In genomic region chr11:76339141-76339540, GRCm38 (mm10) we compare ENCODE assay signal across 16 mouse cellular contexts. TPM values are rescaled to one million over a fixed set of nuclear protein-coding genes. Genes with fewer than 3 reads are reported as not detected.
DNase-seq lines count a peak whose midpoint lies in the region; ATAC-seq and TF ChIP-seq lines count a peak whose summit lies in the region.
"Had no signal": no experiment of that assay in that cellular context is flagged by ENCODE, and none has a peak within 500 bp of the region (broad histone marks: within the 10 kb centered on the region; RNA-seq: fewer than 3 reads in every experiment).

No protein-coding gene starts in this region.

- no peaks in the 10 kb centered on the region for H3K27me3 ChIP-seq in embryonic facial prominence, embryonic 12.5 days
- H3K27me3 ChIP-seq in embryonic facial prominence, embryonic 10.5 days (replicated peaks; ENCODE audit: low read depth, poor library complexity, severe bottlenecking) = no peaks in the 10 kb centered on the region
- H3K27me3 ChIP-seq in lung, embryonic 15.5 days = no peaks in the 10 kb centered on the region
- H3K27me3 ChIP-seq in stomach, postnatal 0 days (ENCODE audit: control insufficient read depth, insufficient read depth, low read length) = no peaks in the 10 kb centered on the region
- no peaks in the 10 kb centered on the region for H3K27me3 ChIP-seq in kidney, embryonic 14.5 days (ENCODE audit: control insufficient read depth, insufficient read depth, low read length)
- H3K27me3 ChIP-seq: midbrain, embryonic 12.5 days had no signal

- no peaks in the 10 kb centered on the region for H3K9me3 ChIP-seq in embryonic facial prominence, embryonic 12.5 days
- no peaks in the 10 kb centered on the region for H3K9me3 ChIP-seq in embryonic facial prominence, embryonic 10.5 days
- no peaks in the 10 kb centered on the region for H3K9me3 ChIP-seq in lung, embryonic 15.5 days
- H3K9me3 ChIP-seq in stomach, postnatal 0 days (ENCODE audit: control insufficient read depth, low read length) = no peaks in the 10 kb centered on the region
- H3K9me3 ChIP-seq in kidney, embryonic 14.5 days (ENCODE audit: control insufficient read depth, low read length) = no peaks in the 10 kb centered on the region
- H3K9me3 ChIP-seq: midbrain, embryonic 12.5 days had no signal

- peak overlapping the region; percentile 76 for H3K27ac ChIP-seq in embryonic facial prominence, embryonic 12.5 days
- H3K27ac ChIP-seq in embryonic facial prominence, embryonic 10.5 days (replicated peaks) = no peak overlapping the region
- H3K27ac ChIP-seq in lung, embryonic 15.5 days = peak overlapping the region; percentile 30
- H3K27ac ChIP-seq in stomach, postnatal 0 days (replicated peaks) = no peak overlapping the region
- H3K27ac ChIP-seq in kidney, embryonic 14.5 days (ENCODE audit: low read depth, low read length) = no peak overlapping the region
- H3K27ac ChIP-seq: midbrain, embryonic 12.5 days had no signal

- H3K4me1 ChIP-seq in embryonic facial prominence, embryonic 12.5 days = peaks cover 65% of the 10 kb centered on the region
- H3K4me1 ChIP-seq in embryonic facial prominence, embryonic 10.5 days = peaks cover 60% of the 10 kb centered on the region
- peaks cover 56% of the 10 kb centered on the region for H3K4me1 ChIP-seq in lung, embryonic 15.5 days
- H3K4me1 ChIP-seq in stomach, postnatal 0 days (replicated peaks; ENCODE audit: control insufficient read depth, insufficient read depth) = peaks cover 4% of the 10 kb centered on the region
- H3K4me1 ChIP-seq in kidney, embryonic 14.5 days (ENCODE audit: control insufficient read depth, insufficient read depth, low read length) = peaks cover 40% of the 10 kb centered on the region

- 50% methylated on average over 11 of the region's 11 CpGs for WGBS in embryonic facial prominence, embryonic 12.5 days
- WGBS in embryonic facial prominence, embryonic 10.5 days = 81% methylated on average over 11 of the region's 11 CpGs
- WGBS in lung, embryonic 15.5 days = 42% methylated on average over 11 of the region's 11 CpGs
- WGBS in stomach, postnatal 0 days = 49% methylated on average over 11 of the region's 11 CpGs
- WGBS in kidney, embryonic 14.5 days = 84% methylated on average over 11 of the region's 11 CpGs

- H3K4me3 ChIP-seq in embryonic facial prominence, embryonic 12.5 days = no peak overlapping the region
- H3K4me3 ChIP-seq in embryonic facial prominence, embryonic 10.5 days = no peak overlapping the region
- H3K4me3 ChIP-seq in lung, embryonic 15.5 days = no peak overlapping the region
- H3K4me3 ChIP-seq in stomach, postnatal 0 days (ENCODE audit: low read depth, low read length) = no peak overlapping the region
- no peak overlapping the region for H3K4me3 ChIP-seq in kidney, embryonic 14.5 days (ENCODE audit: low read length)
- H3K4me3 ChIP-seq: midbrain, embryonic 12.5 days had no signal

- TF ChIP-seq EP300 in stomach, postnatal 0 days (optimal IDR thresholded peaks at IDR 0.05) = no peak

- no peak for TF ChIP-seq CTCF in stomach, postnatal 0 days (IDR thresholded peaks at IDR 0.05; ENCODE audit: low read depth)

- H3K36me3 ChIP-seq in embryonic facial prominence, embryonic 12.5 days = no peaks in the 10 kb centered on the region
- no peaks in the 10 kb centered on the region for H3K36me3 ChIP-seq in embryonic facial prominence, embryonic 10.5 days (replicated peaks)
- H3K36me3 ChIP-seq in lung, embryonic 15.5 days = no peaks in the 10 kb centered on the region
- H3K36me3 ChIP-seq in stomach, postnatal 0 days (ENCODE audit: control insufficient read depth, insufficient read depth, low read length) = no peaks in the 10 kb centered on the region
- H3K36me3 ChIP-seq in kidney, embryonic 14.5 days (ENCODE audit: control insufficient read depth, insufficient read depth, low read length) = no peaks in the 10 kb centered on the region
- H3K36me3 ChIP-seq: midbrain, embryonic 12.5 days had no signal

- H3K9ac ChIP-seq in embryonic facial prominence, embryonic 12.5 days = no peak overlapping the region
- H3K9ac ChIP-seq in lung, embryonic 15.5 days = no peak overlapping the region
- H3K9ac ChIP-seq in stomach, postnatal 0 days (ENCODE audit: low read length) = no peak overlapping the region
- no peak overlapping the region for H3K9ac ChIP-seq in kidney, embryonic 14.5 days (ENCODE audit: low read depth, low read length)
- H3K9ac ChIP-seq: midbrain, embryonic 12.5 days had no signal

- ATAC-seq in embryonic facial prominence, embryonic 12.5 days (ENCODE audit: insufficient number of reproducible peaks, insufficient read depth, low FRiP score, low TSS enrichment) = no peak
- ATAC-seq in lung, embryonic 15.5 days (ENCODE audit: borderline replicate concordance, extremely low read depth, low FRiP score, low TSS enrichment) = peak; percentile 43; the same call in 1 of the 2 replicates
- no peak for ATAC-seq in stomach, postnatal 0 days (ENCODE audit: low FRiP score, low TSS enrichment)
- ATAC-seq in kidney, embryonic 14.5 days (ENCODE audit: low FRiP score, low TSS enrichment) = no peak

- DNase-seq in embryonic facial prominence, embryonic 10.5 days (ENCODE audit: low spot score) = no peak
- no peak for DNase-seq in lung, postnatal 25 days (ENCODE audit: low spot score)
- peak; percentile 58 to 62 for DNase-seq in cerebellum, postnatal 36 days
- no peak for DNase-seq in stomach, postnatal 0 days (ENCODE audit: low spot score)
- no peak for DNase-seq in adrenal gland, postnatal 14 days
- DNase-seq: gastrocnemius, postnatal 14 days; heart, postnatal 36 days; kidney, adult 11 months; kidney, postnatal 4 days; lung, postnatal 14 days; thymus, postnatal 25 days had no signal

- H3K4me2 ChIP-seq in embryonic facial prominence, embryonic 12.5 days (replicated peaks) = no peak overlapping the region
- H3K4me2 ChIP-seq in lung, embryonic 15.5 days = peak overlapping the region; percentile 21
- 0 out of 2 replicates have a peak overlapping the region, but pooled peaks have one; percentile 20 for H3K4me2 ChIP-seq in stomach, postnatal 0 days (replicated peaks; ENCODE audit: low read depth)
- H3K4me2 ChIP-seq in kidney, embryonic 14.5 days (replicated peaks; ENCODE audit: low read depth, low read length) = no peak overlapping the region
- H3K4me2 ChIP-seq: heart, embryonic 11.5 days; midbrain, embryonic 12.5 days had no signal

RNA-seq across cellular contexts. Expression of gene Nxn, which starts 59.8 kb away (rescaled TPM):
- polyA plus RNA-seq in embryonic facial prominence, embryonic 12.5 days (2016; fragmentation: Nextera tagmentation; extraction: Ambion mirVana) = 72.1 and 77.9 TPM in 2 replicates
- polyA plus RNA-seq in embryonic facial prominence, embryonic 10.5 days (2016; fragmentation: Nextera tagmentation; extraction: Ambion mirVana) = 41.1 and 42.0 TPM in 2 replicates
- polyA plus RNA-seq in lung, embryonic 15.5 days (2015; fragmentation: Nextera tagmentation; extraction: Ambion mirVana) = 24.0 and 24.4 TPM in 2 replicates
- 22.4 and 24.0 TPM in 2 replicates for polyA plus RNA-seq in stomach, postnatal 0 days (2015; fragmentation: Nextera tagmentation; extraction: Ambion mirVana)
- total RNA-seq in adrenal gland, postnatal 14 days (2021) = 20.0 and 26.2 TPM in 2 replicates
- polyA plus RNA-seq in kidney, embryonic 14.5 days (2014; fragmentation: Nextera tagmentation; extraction: Ambion mirVana) = 29.3 and 38.0 TPM in 2 replicates

Comparison
In these comparisons a context has a peak if more than half of its experiments do, and no peak if none do; other contexts are left out.
1. H3K27ac ChIP-seq: peak in embryonic facial prominence, embryonic 12.5 days (single experiment) and lung, embryonic 15.5 days (single experiment); none in embryonic facial prominence, embryonic 10.5 days (single experiment), stomach, postnatal 0 days (single experiment) and kidney, embryonic 14.5 days (single experiment).
2. H3K4me2 ChIP-seq: peak in lung, embryonic 15.5 days (single experiment) and stomach, postnatal 0 days (single experiment); none in embryonic facial prominence, embryonic 12.5 days (single experiment) and kidney, embryonic 14.5 days (single experiment).
3. DNase-seq: peak in cerebellum, postnatal 36 days (2 of 2); none in embryonic facial prominence, embryonic 10.5 days (single experiment), lung, postnatal 25 days (single experiment), stomach, postnatal 0 days (single experiment) and adrenal gland, postnatal 14 days (single experiment).